Mouse (Mus musculus) lung, adult 2 months (tissue): ENCODE measurements around the gene Ndufs2. TPM values are rescaled to one million over a fixed set of nuclear protein-coding genes. Genes with fewer than 3 reads are reported as not detected.

Experiments
- DNase-seq: peaks from one replicate; pipeline ENCODE4 v3.0.0; 2022
- H3K4me1 ChIP-seq: fragments of 200-500 bp; 2 replicates; pipeline ENCODE4 v1.6.1; 2011; ENCODE audit warnings: low read length; ENCODE audit not compliant: control insufficient read depth, insufficient read depth
- H3K4me3 ChIP-seq: fragments of 200-500 bp; replicated peaks from 2 replicates; pipeline ENCODE3; 2011; ENCODE audit warnings: low read depth, mild to moderate bottlenecking, control low read depth, low read length; ENCODE audit errors: extremely low read depth
- CTCF ChIP-seq: fragments of 200-500 bp; IDR thresholded peaks from 2 replicates; pipeline ENCODE4 v1.5.1; 2011; ENCODE audit warnings: mild to moderate bottlenecking, low read length, control low read depth; ENCODE audit not compliant: insufficient read depth
- POLR2A ChIP-seq: fragments of 200-500 bp; IDR thresholded peaks from 2 replicates; pipeline ENCODE4 v1.6.1; 2011; ENCODE audit warnings: low read depth, mild to moderate bottlenecking, control low read depth, low read length, borderline replicate concordance; ENCODE audit errors: extremely low read depth
- WGBS: fragments of 180-500 bp; shearing (Covaris S2); methylation state at CpG from one replicate; pipeline ENCODE4 v1.1.7; 2018; 5-methylcytosine and 5-hydroxymethylcytosine counted together
- polyA plus RNA-seq: library from polyadenylated mRNA; depleted of rRNA; stranded (reverse); fragments of >200 nt; gene quantifications from 2 replicates; pipeline ENCODE4 v1.2.3, GENCODE M21; 2012

Ndufs2 gene
- polyA plus RNA-seq, 1 experiment: 118 TPM

DNA sequence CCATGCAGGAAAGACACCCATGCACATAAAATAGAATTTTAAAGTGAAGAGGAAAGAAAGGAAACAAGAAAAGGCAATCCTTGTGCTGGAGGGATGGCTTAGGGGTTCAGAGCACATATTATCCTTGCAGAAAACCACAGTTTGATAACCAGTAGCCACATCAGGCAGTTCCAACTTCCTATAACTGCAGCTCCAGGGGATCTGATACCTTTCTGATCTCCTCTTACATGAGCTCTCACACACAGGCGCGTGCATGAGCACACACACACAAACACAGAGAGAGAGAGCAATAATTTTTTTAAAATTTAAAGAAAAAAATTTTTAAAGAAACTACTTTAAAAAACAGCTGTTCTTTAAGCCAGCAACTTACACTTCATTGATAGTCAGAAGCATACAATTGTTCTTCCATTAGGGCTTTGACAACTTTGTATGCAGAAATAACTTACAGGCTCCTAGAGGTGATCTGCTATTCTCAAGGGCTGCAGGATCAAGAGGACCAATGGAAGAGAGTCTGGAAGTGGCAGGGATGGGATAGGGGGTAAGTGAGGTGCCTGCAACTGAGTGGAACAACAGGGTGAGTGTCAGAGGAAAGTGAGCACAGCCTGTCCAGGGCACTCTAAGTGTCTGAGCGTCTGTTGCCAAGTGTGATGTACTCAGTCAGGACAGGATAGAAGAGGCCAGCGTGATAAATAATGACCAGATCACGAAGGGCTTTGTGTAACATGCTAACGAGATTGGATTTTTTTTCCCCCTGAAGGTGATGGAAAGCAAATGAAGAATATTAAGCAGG, 45.3 kb downstream of the Ndufs2 start:
- WGBS: 73% methylated on average over 6 of the region's 6 CpGs
- TF ChIP-seq CTCF (no peak), POLR2A (no peak)
- DNase-seq: no peak
- no peak overlapping the region for H3K4me3 ChIP-seq
- H3K4me1 ChIP-seq: no peaks in the 10 kb centered on the region

DNA sequence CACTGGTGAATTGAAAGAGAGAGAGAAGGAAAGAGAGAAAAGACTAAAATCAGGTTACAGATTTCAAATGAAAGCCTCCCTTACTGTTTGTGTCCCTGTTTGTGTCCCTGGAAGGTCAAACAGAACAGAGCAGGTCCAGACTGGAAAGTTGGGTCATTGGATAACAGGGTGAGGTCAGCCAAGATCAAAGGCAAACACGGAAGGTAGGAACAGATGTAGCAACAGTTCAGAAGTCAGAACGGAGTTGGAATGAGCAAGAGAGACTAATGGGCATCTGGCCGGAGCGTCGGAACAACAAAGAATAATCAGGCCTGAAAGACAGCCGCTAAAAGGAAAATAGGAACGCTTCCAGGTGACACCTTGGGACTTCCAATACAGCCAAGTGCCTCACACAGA, 46.9 kb downstream of the Ndufs2 start:
- WGBS: 57% methylated on average over 7 of the region's 7 CpGs
- no peak for DNase-seq
- TF ChIP-seq POLR2A (no peak), CTCF (no peak)

DNA sequence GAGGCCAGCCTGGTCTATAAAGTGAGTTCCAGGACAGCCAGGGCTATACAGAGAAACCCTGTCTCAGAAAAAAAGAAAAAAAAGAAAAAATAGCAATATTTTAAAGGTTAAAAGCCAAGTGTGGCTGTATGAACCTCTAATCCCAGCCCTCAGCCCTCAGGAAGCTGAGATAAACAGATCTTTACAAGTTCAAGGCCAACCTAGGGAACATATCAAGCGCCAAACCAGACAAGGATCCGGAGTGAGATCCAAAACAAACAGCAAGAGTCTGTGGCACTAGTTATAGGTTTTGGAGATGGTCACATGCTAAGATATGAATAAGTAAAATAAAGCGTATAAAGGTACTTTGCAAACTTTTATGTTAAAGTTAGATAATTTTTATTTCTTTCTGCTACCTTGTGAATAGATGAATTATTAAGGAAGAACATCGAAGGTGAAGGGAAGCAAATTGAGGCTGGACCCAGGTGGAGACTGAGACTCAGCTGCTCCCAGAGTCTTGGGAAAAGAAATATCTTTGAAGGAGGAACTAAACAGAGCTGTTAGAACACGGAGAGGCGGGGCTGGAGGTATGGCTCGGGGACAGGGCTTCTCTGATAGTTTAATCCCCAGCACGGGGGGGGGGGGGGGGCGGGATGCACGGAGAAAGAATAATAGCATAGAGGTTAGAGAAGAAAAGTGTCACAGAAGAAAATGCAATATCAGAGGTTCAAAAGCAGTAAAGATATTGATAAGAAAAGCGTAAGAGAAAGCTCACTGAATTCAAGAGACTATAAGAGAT, 47.5 kb downstream of the Ndufs2 start:
- 47% methylated on average over 11 of the region's 11 CpGs for WGBS
- Histone ChIP-seq H3K4me1 (no peaks in the 10 kb centered on the region), H3K4me3 (no peak overlapping the region)
- no peak for TF ChIP-seq CTCF
- TF ChIP-seq POLR2A: no peak
- DNase-seq: no peak

More for the DNA sequence above, 46.9 kb downstream of the Ndufs2 start:
- H3K4me3 ChIP-seq: no peak overlapping the region
- H3K4me1 ChIP-seq: no peaks in the 10 kb centered on the region

DNA sequence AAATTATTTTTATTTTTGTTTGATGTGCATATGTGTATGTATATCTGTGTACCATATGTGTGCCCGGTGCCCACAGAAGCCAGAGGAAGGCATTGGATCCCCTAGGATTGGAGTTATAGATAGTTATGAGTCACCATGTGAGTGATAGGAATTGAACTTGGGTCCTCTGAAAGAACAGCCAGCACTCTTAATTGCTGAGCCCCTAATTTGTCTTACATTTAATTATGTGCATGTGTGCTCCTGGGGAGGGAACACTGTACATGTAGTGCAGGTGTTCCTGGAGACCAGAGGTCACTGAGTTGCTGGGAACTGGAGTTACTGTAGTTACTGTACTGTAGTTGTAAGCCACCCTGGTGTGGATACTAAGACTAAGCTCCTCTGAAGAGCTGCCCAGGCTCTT, 50.4 kb downstream of the Ndufs2 start:
- TF ChIP-seq POLR2A (no peak), CTCF (no peak)
- Histone ChIP-seq H3K4me1 (no peaks in the 10 kb centered on the region), H3K4me3 (no peak overlapping the region)
- 100% methylated on average over 1 of the region's 1 CpGs for WGBS
- DNase-seq: no peak

DNA sequence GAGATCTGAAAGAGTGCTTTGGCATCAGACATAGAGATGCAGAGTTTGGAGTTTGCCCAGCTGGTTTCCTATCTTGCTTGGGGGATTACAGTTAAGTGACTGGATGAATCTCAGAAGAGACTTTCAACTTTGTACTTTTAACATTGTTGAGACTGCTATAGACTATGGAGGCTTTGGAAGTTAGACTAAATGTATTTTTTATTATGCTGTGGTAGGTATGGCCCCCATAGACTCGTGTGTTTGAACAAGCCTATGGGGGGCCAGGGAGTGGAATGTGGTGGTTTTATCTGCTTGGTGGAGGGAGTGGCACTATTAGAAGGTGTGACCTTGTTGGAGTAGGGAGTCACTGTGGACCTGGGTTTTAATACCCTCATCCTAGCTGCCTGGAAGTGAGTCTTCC, 51.7 kb downstream of the Ndufs2 start:
- 38% methylated on average over 1 of the region's 1 CpGs for WGBS
- no peak for DNase-seq
- no peak overlapping the region for H3K4me3 ChIP-seq
- TF ChIP-seq CTCF (no peak), POLR2A (no peak)
- no peaks in the 10 kb centered on the region; the same call in 1 of the 2 replicates for H3K4me1 ChIP-seq

DNA sequence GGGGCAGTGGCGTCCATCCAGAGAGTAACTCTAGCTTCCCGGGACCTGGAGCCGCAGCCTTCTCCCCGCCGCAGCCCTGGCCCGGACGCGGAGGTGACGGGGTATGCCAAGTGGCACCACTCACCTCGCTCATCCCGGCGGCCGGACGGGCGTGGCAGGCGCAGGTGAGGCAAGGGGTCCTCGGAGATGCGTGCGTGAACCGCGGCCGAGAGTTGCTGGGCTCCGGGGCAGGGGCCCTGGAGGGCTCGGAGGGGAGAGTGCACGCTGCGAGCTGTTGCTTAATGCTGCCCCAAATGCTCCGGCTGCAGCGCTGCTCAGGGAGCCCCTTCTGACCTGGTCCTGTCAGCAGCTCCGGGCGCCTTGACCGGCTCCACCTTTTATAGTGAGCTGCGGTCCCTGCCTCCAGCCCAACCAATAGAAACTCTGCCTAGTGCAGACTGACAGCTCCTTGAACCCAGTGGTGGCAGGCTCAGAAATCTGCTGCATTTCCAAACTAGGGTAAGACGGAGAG, 55.2 kb downstream of the Ndufs2 start, which contains the start of gene Pcp4l1:
TSS of gene Pcp4l1 (minus strand) at position 382 of the 511 bp plus-strand sequence.
- DNase-seq: peak; percentile 48
- under 1% methylated on average over 33 of the region's 33 CpGs for WGBS
- TF ChIP-seq CTCF: no peak
- TF ChIP-seq POLR2A: peak; percentile 65; the same call in 1 of the 2 replicates
- Histone ChIP-seq H3K4me3 (peak within 1 kb of the TSS; percentile 62), H3K4me1 (no peaks in the 10 kb centered on the region; the same call in 1 of the 2 replicates)

DNA sequence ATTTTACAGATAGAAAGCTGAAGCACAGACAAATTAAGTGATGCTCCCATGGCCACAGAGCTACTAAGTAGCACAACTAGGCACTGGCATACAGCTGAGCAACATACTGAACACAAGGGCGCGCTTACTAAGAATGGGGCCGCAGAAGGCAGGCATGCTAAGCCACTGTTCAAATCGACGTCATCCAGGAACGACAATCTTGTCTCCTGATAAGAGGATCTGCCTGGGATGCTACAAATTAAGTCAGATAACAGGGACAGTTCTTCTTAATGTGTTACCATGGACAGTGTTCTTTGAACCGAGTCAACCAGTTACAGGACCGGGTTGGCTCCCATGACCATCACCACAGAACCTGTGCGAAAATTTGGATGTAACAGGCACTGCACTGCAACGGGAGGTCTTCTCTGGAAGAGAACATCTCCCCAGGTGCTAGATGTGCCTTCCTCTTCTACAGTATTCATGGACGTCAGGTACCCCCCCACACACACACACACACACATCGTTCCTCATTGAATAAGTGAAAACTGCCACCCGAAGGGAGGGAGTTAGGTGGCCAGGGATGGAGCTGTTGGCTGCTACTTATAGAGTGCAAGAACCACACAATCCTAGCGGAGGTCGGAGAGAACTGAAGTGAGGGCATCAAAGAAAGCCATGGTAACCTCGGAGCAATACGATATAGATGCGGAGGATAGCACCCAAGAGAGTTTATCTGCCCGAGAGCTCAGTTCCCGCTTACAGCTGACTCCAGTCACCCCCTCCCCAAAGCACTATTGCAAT, 56.0 kb downstream of the Ndufs2 start:
- no peak for DNase-seq
- WGBS: 25% methylated on average over 20 of the region's 20 CpGs
- peak overlapping the region; percentile 62 for H3K4me3 ChIP-seq
- no peak for TF ChIP-seq CTCF
- no peak for TF ChIP-seq POLR2A
- no peaks in the 10 kb centered on the region; the same call in 1 of the 2 replicates for H3K4me1 ChIP-seq

DNA sequence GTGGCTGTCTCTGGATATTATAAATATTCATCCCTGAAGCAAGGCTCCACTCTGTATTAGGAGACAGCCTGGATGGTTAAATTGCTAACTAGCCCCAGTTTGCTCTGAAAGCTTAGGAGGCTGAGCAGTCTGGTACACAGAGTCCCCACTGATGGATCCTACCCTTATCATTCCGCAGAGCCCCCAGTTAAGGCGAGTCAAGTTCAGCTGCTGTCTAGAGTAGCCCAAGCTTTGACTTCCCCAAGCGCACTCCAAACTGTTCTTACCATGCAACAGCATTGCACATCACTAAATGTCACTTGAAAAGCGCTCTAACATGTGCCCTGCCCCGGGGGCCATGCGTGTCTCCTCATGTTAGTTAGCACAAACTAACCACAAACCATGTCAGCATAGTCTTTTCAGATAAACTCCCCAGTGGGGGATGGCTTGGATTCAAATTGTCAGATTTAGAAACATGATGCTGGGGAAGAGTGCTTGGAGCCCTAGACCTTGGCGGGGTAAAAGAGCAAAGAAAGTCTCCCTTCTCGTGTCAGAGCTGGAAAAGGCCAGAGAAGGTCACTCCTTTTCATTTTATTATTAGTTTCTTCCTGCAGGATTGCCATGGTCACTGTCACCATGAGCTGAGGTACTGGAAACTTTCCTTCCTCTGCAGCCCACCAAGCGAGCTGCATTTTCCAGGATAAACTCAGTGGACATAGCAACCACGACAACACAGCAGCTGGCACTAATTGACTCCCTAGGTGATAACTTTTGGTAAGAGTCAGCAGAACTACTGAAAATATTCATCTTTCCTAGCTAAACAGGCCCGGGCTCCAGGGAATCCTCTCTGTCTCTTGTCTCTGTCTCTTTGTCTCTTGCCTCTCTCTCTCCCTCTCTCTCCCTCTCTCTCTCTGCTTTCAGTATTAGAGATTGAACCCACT, 57.0 kb downstream of the Ndufs2 start:
- H3K4me1 ChIP-seq: no peaks in the 10 kb centered on the region; the same call in 1 of the 2 replicates
- WGBS: 52% methylated on average over 11 of the region's 11 CpGs
- no peak overlapping the region for H3K4me3 ChIP-seq
- TF ChIP-seq CTCF: no peak
- no peak for TF ChIP-seq POLR2A
- DNase-seq: no peak
